Mouse (Mus musculus) inflammation-experienced regulatory T-cells, adult 6 months (primary cell): ENCODE measurements around the gene Gpr179. TPM values are rescaled to one million over a fixed set of nuclear protein-coding genes. Genes with fewer than 3 reads are reported as not detected.
"Not testable (repeated sequence)": the region's sequence is repeated elsewhere in the genome, so short reads cannot be mapped to it uniquely, and the experiment has no call there.

ENCODE experiments used
- ATAC-seq: one replicate; pipeline ENCODE4 v1.8.0; 2017
- polyA plus RNA-seq, 3 experiments: library from polyadenylated mRNA; unstranded; fragments of 100-300 nt; shearing (Covaris generic); gene quantifications; one replicate each; pipeline ENCODE4 v1.2.1; 2017

Gene Gpr179
- polyA plus RNA-seq, 3 experiments from 2014 or later: 0.18 to 0.37 (median 0.27) TPM

DNA sequence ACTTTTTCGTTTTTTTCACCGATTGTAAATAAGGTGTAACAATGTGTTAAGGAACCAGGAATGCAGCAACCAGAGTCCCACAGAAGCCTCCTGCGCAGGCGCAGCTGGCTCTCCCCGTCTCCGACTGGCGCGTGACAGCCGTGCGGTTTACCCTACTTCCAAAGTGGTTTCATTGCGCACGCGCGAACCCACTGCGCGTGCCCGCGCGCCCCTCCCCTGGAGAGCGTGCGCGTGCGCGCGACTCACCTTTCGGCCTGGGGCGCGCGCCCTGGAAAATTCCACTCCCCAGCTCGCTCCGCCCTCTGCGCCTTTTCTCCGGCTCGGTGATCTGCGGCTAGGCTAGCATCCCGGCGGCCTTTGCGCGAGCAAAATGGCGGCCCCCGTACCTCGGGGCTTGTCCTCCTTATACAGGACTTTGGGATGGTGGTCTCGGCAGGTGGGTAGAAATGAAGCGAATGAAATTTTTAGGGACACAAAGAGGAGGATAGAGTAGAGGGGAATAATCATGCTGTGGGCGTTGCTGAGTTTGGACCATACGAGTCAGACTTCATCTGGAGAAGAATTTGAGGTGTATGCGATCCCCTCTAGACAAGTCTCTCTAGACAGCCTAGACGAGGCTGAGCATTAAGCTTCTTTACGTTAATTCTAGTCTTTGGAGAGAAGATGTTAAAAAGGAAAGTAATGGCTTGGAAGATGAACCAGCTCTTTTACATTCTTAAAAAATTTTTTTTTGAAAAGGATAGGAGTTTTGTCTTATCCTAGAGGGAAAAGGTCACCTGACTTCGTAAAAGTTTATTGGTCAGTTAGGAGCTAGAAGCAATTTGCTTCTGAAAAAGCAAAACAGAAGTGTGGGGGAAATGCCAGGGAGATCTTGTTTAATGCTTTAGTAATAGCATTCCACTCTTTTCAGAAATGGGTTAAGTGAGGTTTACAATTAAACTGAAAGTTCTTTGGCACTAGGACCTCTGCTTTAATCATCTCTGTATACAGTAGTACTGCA is 36.1 kb downstream of the Gpr179 start, which contains the start of gene Mrpl45:
Mrpl45 (plus strand) TSS at position 213 of the 1,000 bp plus-strand sequence.
- peak; percentile 94 for ATAC-seq

DNA sequence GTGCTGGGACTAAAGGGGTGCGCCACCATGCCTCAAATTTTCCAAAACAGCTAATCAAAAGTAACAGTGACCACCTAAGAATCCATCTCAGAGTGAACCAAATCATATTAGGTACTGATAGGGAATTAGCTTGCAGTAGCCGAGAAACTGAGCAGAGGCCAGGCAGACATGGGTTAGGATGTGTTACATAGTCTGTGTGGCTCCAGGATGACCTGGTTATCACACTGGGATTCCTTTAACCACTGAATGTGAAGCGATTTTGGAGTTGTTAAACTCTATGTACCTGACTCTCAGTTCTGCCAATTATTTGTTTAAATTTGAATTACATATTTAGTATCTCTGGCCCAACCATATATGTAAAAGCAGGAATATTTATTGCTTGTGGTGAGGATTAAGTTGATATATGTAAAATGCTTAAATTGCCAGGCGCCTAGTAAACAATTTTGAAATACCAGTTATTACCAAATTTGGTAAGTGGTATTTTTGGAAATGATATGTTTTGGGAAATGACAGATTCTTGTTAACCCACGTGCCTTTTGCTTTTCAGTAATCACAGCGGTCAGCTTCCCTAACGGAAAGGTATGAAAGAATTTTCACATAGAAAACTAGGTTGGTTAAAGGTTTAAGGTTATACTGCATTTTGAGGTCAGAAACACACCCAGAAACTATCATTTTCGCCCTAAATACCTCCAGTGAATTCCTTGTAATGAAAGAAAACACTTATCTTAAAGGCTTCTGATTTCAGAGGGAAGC is 37.0 kb downstream of the Gpr179 start:
- ATAC-seq: peak; percentile 16

DNA sequence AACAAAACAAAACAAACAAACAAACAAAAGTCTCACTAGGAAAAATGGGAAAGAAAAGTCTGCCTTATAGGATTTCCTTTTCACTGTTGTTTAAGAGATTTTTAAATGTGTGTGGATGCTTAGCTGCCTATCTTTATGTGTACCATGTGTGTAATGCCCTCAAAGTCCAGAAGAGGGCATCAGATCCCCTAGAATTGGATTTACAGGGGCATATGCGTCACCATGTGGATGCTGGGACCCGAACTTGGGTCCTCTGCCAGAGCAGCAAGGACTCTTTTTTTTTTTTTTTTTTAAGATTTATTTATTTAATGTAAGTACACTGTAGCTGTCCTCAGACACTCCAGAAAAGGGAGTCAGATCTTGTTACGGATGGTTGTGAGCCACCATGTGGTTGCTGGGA is 37.8 kb downstream of the Gpr179 start:
- no peak for ATAC-seq

DNA sequence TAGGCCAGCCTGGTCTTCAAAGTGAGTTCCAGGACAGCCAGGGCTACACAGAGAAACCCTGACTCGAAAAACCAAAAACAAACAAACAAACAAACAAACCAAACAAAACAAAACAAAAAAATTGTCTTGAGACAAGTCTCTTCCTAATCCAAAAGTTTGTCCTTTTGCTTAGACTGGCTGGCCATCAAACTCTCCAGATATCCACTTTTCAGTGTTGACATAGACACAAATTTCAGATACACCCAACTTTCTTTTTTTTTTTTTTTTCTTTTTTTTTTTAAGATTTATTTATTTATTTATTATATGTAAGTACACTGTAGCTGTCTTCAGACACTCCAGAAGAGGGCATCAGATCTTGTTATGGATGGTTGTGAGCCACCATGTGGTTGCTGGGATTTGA is 39.0 kb downstream of the Gpr179 start:
- not testable (repeated sequence) for ATAC-seq

DNA sequence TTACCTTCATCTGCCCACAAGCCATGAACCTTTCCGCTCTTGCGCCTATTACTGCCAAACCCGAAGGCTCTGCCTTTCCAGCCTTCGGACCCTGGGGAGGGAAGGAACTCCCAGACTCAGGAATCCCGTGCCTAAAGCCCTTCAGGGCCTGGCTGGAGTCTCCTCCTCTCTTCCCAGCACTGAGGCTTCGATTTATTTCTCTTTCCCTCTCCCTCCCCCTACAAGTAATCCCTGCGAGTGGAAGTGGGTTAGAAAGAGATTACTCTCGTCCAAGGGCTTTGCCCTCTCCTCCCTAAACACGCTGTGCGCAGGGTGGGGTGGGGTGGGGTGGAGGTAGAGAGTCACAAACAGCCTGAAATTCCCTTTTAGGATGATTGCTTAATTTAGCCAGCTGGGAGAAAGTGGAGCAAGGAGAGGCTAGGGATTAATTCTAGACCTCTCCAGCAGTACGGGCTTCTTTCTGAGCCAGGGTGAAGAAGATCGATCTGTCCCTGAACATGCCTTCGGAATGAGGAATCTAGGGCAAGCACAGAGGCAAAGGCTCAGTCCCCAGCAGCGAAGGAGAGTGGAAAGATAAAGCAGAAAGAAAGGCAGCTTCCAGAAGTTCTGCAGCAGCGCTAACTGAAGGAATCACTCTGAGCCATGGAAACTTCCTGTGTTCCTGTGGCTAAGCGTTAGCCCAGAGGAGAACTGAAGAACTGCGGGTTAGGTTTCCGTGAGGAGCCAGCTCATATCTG is 40.8 kb downstream of the Gpr179 start:
- ATAC-seq: no peak

DNA sequence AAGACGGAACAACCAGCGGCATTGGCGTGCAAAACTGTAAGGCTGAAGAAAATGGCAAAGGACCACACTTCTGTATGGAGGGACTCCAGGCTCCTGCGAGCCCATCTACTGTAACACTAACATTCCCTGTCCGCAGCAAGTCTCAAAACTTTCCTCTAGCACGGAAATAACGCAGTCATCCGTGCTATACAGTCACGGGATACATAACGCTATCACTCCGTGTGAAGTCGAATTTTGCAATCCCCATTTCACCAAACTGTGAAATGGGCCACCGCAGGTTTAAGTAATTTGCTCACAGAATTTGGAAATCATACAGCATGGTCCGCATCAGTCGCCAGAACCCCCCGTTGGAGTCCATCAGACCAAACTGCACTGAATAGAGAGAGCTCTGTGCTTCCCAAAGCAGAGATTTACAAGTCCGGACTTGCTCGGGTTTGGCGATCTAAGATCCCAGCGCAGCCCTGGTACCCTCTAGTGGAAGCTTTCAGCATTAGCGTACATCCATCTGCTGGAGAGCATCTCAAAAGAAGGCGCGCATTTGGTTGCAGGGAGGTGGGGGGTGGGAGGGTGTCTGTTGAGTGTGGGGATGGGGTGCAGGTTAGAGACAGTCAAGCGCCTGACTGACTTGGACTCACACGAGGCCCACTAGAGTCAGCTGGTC is 41.8 kb downstream of the Gpr179 start:
- peak; percentile 79 for ATAC-seq

DNA sequence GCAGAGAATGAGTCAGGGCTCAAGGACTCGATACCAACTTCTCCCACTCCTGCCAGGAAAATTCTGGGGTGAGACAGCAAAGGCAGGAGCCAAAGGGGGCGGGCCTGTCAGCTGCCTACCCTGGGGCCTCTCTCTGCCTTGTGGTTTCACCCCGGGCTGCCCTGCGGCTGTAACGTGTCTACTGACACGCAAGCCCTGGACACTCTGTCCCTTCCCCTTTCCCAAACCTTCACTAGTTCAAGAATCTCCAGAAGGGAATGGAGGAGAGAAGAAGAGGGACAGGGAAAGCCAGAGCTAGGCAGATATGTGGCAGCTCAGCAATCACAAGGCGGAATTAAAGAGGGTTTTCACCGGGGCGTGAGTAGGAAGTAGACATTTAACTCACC is 42.4 kb downstream of the Gpr179 start:
- ATAC-seq: peak; percentile 51

DNA sequence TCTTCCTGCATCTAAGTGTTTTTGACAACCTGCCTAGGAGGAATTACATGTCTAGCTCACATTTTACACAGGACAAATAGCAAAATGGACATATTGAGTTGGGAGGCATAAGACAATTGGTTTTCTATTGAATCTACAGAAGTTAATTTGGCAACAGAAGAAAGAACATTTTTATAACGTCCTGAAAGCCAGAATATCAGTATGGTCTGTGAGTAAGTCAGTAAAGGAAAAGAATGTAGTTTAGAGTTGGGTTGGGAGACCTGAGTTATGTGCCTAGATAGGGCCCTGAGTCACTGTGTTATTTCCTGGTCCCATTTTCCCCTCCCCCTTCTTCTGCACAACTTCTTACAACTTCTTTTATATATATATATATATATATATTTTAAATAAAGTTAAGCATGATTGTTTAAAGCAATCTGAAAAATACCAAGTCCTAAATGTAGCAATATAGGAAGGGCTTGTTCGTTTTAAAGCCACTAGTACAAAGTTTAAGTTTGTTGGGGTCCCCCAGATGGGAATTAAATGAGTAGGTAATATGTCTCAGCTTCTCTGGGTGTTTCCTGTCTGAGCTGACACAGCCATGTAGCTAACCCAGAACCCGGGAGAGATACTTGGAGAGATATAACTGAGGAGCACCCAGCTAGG is 42.9 kb downstream of the Gpr179 start:
- peak; percentile 39 for ATAC-seq

DNA sequence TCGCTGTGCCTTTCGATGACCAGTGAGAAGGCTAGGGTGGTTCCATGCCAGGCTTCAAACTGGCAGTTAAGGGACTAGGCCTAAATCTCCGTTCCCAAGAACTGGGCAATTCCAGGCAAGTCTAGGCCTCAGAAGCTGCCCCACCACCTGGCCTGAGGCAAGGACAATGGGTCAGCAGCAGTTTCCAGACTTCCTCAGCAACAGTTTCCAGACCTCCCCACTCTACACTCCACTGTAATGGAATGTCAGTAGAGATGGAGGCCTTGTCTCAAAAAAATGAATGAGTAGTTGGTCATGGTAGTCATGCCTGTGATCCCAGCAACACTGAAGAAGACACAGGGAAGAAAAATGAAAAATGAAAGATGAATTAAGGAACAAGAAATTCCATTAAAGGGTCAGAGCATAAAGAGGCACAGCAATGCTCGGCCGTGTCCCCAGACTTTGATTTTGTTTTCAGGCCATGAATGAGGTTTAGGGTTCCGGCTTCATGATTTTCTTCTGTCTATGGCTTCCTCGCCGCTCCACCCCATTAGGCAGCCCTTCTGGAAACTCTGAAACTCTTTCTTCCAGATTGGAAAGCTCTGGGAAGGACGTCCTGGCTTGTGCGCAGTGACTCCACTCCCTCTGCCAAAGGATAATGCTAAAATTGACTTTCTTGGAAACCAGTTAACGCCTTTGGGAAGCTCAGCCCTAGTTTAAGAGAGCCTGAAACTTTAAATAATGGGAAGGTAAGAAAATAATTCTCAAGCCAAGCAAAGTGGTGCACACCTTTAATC is 44.4 kb downstream of the Gpr179 start:
- no peak for ATAC-seq

DNA sequence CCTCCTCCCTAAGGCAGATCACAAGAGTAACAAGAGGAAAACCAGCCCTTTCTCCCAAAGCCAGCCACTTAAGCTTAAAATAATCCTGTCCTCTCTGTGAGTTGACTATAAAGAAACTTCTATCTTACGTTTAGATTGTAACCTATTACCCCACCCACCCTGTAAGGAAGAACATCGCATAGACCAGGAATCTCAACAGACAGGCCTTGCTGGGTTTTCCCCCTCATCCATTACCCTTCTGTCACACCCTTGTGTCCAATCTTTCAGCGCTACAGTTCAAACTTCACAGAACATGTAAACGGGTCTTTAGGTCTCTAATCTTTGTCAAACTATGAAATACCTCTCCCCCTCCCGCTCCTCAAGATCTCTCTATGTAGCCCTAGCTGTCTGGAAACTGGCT is 47.2 kb downstream of the Gpr179 start:
- ATAC-seq: no peak

DNA sequence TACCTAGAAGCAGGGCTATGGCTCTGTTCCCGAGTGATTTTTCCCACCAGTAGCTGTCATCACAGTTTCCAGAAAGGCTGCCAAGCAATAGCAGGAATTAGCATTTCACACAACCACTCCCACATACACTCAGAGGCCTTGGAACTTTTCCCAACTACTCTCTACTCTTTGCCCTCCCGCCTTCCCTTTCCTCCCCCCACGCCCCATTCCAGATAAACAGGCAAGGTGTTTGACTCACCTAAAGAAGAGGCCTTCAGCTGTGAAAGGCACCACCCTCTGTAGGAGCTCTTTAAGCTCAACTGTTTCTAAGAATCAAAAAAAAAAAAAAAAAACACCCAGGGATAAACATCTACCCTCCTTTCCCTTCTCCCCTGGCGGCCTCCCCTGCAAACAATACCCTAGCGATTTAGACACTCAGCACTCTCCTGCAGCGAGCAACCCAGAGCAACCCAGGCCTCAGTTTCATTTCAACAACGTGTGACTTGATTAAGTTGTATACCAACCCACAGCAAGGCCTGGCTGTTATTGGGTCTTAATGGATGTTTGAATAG is 49.6 kb downstream of the Gpr179 start:
- ATAC-seq: no peak

DNA sequence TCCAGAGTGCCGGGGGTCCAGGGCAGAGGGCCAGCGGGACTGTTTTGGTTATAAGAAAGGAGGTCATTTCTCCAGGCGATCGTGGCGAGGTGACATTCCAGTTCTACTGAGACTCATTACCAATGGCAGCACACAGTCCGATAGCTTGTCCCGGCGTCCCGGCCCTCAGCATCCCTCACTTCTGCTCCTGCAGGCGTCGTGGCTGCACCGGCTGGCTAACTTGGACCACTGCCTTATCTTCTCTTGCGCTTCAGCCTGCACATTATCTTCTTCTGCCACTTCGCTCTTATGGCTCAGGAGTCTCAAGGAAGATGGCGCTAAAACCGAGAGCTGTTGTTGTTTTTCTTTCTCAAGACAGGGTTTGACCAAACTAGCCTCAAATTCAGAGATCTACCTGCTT is 50.5 kb downstream of the Gpr179 start:
- no peak for ATAC-seq

DNA sequence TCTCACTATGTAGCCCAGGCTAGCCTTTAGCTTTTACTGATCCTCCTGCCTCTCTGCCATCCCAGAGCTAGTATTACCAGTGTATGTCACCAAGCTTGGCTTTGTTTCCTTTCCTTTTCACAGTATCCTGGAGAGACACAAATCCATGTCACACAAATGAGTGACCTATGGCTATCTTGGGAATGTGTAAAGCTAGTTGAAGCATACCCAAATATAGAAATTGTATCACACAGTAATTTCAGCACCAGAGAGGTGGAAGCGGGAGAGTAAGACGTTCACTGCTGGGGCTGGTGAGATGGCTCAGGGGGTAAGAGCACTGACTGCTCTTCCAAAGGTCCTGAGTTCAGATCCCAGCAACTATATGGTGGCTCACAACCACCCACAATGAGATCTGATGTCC is 51.9 kb downstream of the Gpr179 start:
- no peak for ATAC-seq

DNA sequence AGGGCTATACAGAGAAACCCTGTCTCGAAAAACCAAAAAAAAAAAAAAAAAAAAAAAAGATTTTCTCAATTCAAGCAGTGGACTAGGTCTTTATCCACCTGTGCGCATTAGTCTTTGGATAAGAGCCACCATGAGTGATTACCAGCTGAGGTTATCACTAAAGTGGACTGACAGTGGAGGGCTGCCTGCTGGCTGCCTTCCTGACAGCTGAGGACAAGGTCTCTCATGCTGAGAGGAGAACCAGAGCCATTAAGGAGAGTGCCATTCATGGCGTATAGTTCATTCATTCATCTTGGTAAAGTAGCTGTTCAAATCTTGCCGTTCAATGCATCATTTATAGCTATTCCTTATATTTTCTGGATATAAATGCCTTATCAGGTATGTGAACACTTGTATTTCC is 55.3 kb downstream of the Gpr179 start:
- no peak for ATAC-seq

DNA sequence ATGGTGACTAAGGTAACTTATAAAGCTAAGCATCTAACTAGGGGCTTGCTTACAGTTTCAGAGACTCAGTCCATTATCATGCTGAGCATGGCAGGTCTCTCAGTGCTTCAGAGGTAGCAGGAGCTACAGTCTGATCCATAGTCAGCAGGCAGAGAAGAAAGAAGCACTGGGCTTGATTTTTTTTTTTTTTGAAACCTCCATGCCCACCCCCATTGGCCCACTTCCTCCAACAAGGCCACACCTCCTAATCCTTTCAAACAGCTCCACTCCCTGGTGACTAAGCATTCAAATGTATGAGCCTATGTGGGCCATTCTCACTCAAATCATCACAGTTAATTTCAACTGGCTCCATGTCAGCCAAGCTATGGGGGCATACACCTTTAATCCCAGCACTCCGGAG is 59.1 kb downstream of the Gpr179 start:
- ATAC-seq: no peak

DNA sequence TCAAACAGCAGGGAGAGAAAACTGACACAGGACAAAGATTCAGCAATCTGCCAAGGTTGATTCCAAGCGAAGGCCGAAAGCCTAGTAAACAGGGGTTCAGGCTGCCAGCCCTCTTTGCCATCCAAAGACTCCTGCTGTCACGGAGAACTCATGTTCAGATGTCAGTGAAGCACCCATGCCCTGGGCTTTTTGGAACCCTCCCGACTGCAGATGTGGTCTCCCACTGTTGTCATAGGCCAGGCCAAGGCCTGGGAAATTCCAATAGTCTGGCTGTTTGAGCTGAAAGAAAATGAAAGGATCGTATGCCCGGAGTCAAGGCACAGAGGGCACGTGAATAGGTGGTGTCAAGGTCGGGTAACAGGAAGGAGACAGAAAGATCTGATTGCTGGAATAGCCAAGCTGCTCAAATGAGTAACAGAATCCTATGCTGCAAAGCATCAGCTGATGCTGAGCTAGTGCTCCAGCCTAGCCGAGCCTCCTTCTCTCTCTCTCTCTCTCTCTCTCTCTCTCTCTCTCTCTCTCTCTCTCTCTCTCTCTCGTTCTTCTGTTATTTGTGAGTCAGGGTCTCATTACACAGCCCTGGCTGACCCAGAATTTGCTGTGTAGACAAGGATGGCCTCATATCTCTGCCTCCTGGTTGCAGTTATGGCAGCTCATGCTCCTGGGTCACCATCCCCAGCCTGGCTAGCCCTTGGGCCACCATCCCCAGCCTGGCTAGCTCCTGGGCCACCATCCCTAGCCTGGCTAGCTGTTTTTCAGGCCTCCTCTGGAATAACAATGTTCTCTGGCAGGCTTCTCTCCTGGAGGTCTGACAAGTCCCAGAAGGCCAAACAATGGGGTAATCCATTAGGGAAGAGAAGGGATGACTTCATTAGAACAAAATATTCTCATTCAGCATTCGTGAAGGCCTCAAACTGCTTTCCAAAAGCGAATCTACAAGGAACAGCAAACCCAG is 62.3 kb downstream of the Gpr179 start:
- no peak for ATAC-seq

DNA sequence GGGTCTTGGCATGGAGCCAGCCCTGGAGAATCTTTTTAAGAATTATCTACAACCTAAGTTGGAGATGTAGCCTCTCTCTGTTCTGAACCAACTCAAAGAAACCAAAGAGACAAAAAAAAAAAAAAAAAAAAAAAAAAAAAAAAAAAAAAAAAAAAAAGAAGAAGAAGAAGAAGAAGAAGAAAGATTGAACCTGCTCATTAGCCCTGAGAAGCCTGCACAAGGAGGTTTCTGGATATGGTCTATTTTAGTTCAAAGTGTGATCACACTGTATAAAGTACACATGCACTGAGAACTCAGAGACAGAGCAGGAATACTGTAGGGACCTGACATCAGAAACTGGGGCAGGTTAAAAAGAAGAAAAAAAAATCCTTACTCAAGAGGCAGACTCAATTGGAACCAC is 64.2 kb downstream of the Gpr179 start:
- no peak for ATAC-seq

DNA sequence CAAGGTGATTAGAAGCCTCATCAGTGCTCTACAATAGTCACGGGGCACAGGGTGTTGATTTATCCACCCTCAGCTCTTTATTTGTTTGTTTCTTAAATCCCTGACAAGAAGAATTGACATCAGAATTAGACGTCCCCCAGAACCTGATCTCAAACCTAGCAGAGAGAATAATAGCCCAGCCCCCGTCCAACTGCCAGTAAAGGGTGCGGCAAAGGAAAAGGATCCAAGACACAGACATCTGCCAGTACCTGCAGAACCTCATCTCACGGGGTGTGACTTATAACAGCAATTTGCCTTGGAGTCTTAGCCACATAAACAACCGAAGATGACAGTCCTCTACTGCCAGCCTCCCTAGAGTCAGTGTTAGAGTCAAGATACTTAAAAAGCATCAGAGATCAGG is 64.9 kb downstream of the Gpr179 start:
- no peak for ATAC-seq
